Mouse (Mus musculus) forebrain, embryonic 14.5 days (tissue): ENCODE results near the gene Krt78. TPM values are rescaled to one million over a fixed set of nuclear protein-coding genes. Genes with fewer than 3 reads are reported as not detected.

Experiments used
- ATAC-seq: fragments of 200-750 bp; cut with Nextera tagmentation; 2 replicates; pipeline ENCODE4 v1.8.0; 2017; ENCODE audit warnings: mild to moderate bottlenecking, moderate library complexity
- DNase-seq: peaks from one replicate; pipeline ENCODE4 v3.0.0-alpha.2; 2015; ENCODE audit warnings: low spot score
- H3K27ac ChIP-seq: fragments of 300-500 bp; sonication (generic); 2 replicates; pipeline ENCODE4 v1.5.1; 2014; ENCODE audit warnings: low read depth, mild to moderate bottlenecking, control low read depth, low read length, moderate library complexity
- H3K27me3 ChIP-seq: fragments of 300-500 bp; sonication (generic); replicated peaks from 2 replicates; pipeline ENCODE4 v1.6.1; 2014; ENCODE audit warnings: low read length, control low read depth, mixed read lengths; ENCODE audit not compliant: control insufficient read depth, insufficient read depth
- H3K36me3 ChIP-seq: fragments of 300-500 bp; sonication (generic); 2 replicates; pipeline ENCODE4 v1.6.1; 2014; ENCODE audit warnings: low read length, control low read depth; ENCODE audit not compliant: control insufficient read depth, insufficient read depth
- H3K4me1 ChIP-seq: fragments of 300-500 bp; sonication (generic); 2 replicates; pipeline ENCODE4 v1.6.1; 2014; ENCODE audit warnings: antibody characterized with exemption, low read length, control low read depth; ENCODE audit not compliant: control insufficient read depth, insufficient read depth
- H3K4me2 ChIP-seq: fragments of 300-500 bp; sonication (generic); 2 replicates; pipeline ENCODE4 v1.6.1; 2014; ENCODE audit warnings: mild to moderate bottlenecking, control low read depth, low read length
- H3K4me3 ChIP-seq: fragments of 300-500 bp; sonication (generic); 2 replicates; pipeline ENCODE4 v1.5.1; 2014; ENCODE audit warnings: low read depth, low read length, control low read depth
- H3K9ac ChIP-seq: fragments of 300-500 bp; sonication (generic); 2 replicates; pipeline ENCODE4 v1.6.1; 2014; ENCODE audit warnings: mild to moderate bottlenecking, low read length, control low read depth, moderate library complexity
- H3K9me3 ChIP-seq: fragments of 300-500 bp; sonication (generic); replicated peaks from 2 replicates; pipeline ENCODE4 v1.6.1; 2016; ENCODE audit warnings: low read length, control low read depth, mixed read lengths; ENCODE audit not compliant: control insufficient read depth
- WGBS: fragments of 180-500 bp; shearing (Covaris S2); extraction: QIAGEN DNeasy Blood & Tissue Kit; methylation state at CpG from one replicate; pipeline ENCODE4 v1.1.7; 2014; 5-methylcytosine and 5-hydroxymethylcytosine counted together
- polyA plus RNA-seq: library from polyadenylated mRNA; unstranded; fragments of >200 nt; fragmentation: Nextera tagmentation; extraction: Ambion mirVana; gene quantifications from 2 replicates; pipeline ENCODE4 v1.2.1, GENCODE M21; 2014

The Krt78 gene
- polyA plus RNA-seq, 1 experiment from 2014 or later, result not detected

GRCm38 (mm10) chr15:101922296-101922695, 31.8 kb downstream of the Krt78 start:
- WGBS, result 98% methylated on average over 2 of the region's 2 CpGs
- DNase-seq, result no peak

GRCm38 (mm10) chr15:101916072-101916471, 38.0 kb downstream of the Krt78 start:
- Histone ChIP-seq H3K9me3 (no peaks in the 10 kb centered on the region), H3K4me2 (no peak overlapping the region), H3K27me3 (no peaks in the 10 kb centered on the region), H3K9ac (no peak overlapping the region), H3K4me3 (no peak overlapping the region), H3K36me3 (no peaks in the 10 kb centered on the region), H3K4me1 (no peaks in the 10 kb centered on the region), H3K27ac (no peak overlapping the region)
- DNase-seq (no peak), ATAC-seq (no peak)
- 63% methylated on average over 2 of the region's 2 CpGs for WGBS

More at GRCm38 (mm10) chr15:101922296-101922695, 31.8 kb downstream of the Krt78 start:
- Histone ChIP-seq H3K27me3 (no peaks in the 10 kb centered on the region), H3K4me3 (no peak overlapping the region), H3K4me2 (no peak overlapping the region), H3K4me1 (no peaks in the 10 kb centered on the region), H3K27ac (no peak overlapping the region), H3K9ac (no peak overlapping the region), H3K36me3 (no peaks in the 10 kb centered on the region), H3K9me3 (no peaks in the 10 kb centered on the region)
- ATAC-seq, result no peak

- H3K27me3 ChIP-seq, result no peaks in the 10 kb centered on the region
- no peaks in the 10 kb centered on the region for H3K4me1 ChIP-seq
- DNase-seq (no peak), ATAC-seq (no peak)
- no peaks in the 10 kb centered on the region for H3K36me3 ChIP-seq
- H3K9me3 ChIP-seq, result no peaks in the 10 kb centered on the region
- H3K27ac ChIP-seq, result no peak overlapping the region
- WGBS, result 84% methylated on average over 5 of the region's 5 CpGs
- no peak overlapping the region for H3K4me2 ChIP-seq
- no peak overlapping the region for H3K4me3 ChIP-seq
- no peak overlapping the region for H3K9ac ChIP-seq
Observed at GRCm38 (mm10) chr15:101904849-101905248, 49.2 kb downstream of the Krt78 start.

GRCm38 (mm10) chr15:101902171-101903149, 51.6 kb downstream of the Krt78 start:
- Histone ChIP-seq H3K27me3 (no peaks in the 10 kb centered on the region), H3K4me2 (no peak overlapping the region), H3K9me3 (no peaks in the 10 kb centered on the region), H3K4me3 (no peak overlapping the region), H3K9ac (no peak overlapping the region), H3K36me3 (no peaks in the 10 kb centered on the region), H3K27ac (no peak overlapping the region), H3K4me1 (no peaks in the 10 kb centered on the region)
- no peak for ATAC-seq
- WGBS, result 68% methylated on average over 12 of the region's 12 CpGs
- DNase-seq, result no peak

Other genes starting within 250 kb of the Krt78 start
- gene Krt5, start 241.4 kb downstream of the Krt78 start, polyA plus RNA-seq, result not detected in 2 replicates
- not detected in 2 replicates for gene Krt71, start 211.2 kb downstream of the Krt78 start, polyA plus RNA-seq
- gene Krt72, start 167.8 kb downstream of the Krt78 start, polyA plus RNA-seq, result not detected in 2 replicates
- gene Krt73, start 151.9 kb downstream of the Krt78 start, polyA plus RNA-seq, result 0.36 and 0.81 TPM in 2 replicates
- gene Krt2, start 136.1 kb downstream of the Krt78 start, polyA plus RNA-seq, result not detected in 2 replicates
- 5.2 and 7.0 TPM in 2 replicates for gene Krt1, start 103.5 kb downstream of the Krt78 start, polyA plus RNA-seq
- gene Krt77, start 84.6 kb downstream of the Krt78 start, polyA plus RNA-seq, result 0.32 and 0.91 TPM in 2 replicates
- gene Krt76, start 61.4 kb downstream of the Krt78 start, polyA plus RNA-seq, result not detected in 2 replicates
- not detected in 2 replicates for gene Krt4, start 29.6 kb downstream of the Krt78 start, polyA plus RNA-seq
- 0.10 and 0.27 TPM in 2 replicates for gene Krt79, start 14.0 kb downstream of the Krt78 start, polyA plus RNA-seq
- 2.7 and 3.7 TPM in 2 replicates for gene Krt8, start 50.2 kb upstream of the Krt78 start, polyA plus RNA-seq
- gene Krt18, start 73.9 kb upstream of the Krt78 start, polyA plus RNA-seq, result 5.6 and 7.1 TPM in 2 replicates
- 99.3 and 100 TPM in 2 replicates for gene Eif4b, start 119.5 kb upstream of the Krt78 start, polyA plus RNA-seq
- gene Tns2, start 146.1 kb upstream of the Krt78 start, polyA plus RNA-seq, result 5.5 and 8.2 TPM in 2 replicates
- 20.9 and 28.1 TPM in 2 replicates for gene Spryd3, start 181.9 kb upstream of the Krt78 start, polyA plus RNA-seq
- 1.3 and 1.6 TPM in 2 replicates for gene Igfbp6, start 190.1 kb upstream of the Krt78 start, polyA plus RNA-seq
- not detected in 2 replicates for gene Soat2, start 196.2 kb upstream of the Krt78 start, polyA plus RNA-seq
- 52.1 and 60.4 TPM in 2 replicates for gene Zfp740, start 249.0 kb upstream of the Krt78 start, polyA plus RNA-seq